Mouse (Mus musculus) liver, embryonic 12.5 days (tissue): ENCODE data around the gene Hoxd8. TPM values are rescaled to one million over a fixed set of nuclear protein-coding genes. Genes with fewer than 3 reads are reported as not detected.
A peak's percentile ranks its signal among the peaks of the same experiment; 100 is the strongest.

Experiments
- ATAC-seq: fragments of 200-750 bp; cut with Nextera tagmentation; 2 replicates; pipeline ENCODE4 v1.8.0; 2017; ENCODE audit warnings: moderate number of reproducible peaks, mild to moderate bottlenecking, moderate library complexity
- H3K27ac ChIP-seq: fragments of 300-500 bp; sonication (generic); 2 replicates; pipeline ENCODE4 v1.5.1; 2016; ENCODE audit warnings: mild to moderate bottlenecking
- H3K27me3 ChIP-seq: fragments of 300-500 bp; sonication (generic); replicated peaks from 2 replicates; pipeline ENCODE4 v1.6.1; 2016; ENCODE audit warnings: mild to moderate bottlenecking, moderate library complexity
- H3K36me3 ChIP-seq: fragments of 300-500 bp; sonication (generic); 2 replicates; pipeline ENCODE4 v1.6.1; 2016; ENCODE audit warnings: mild to moderate bottlenecking, moderate library complexity
- H3K4me1 ChIP-seq: fragments of 300-500 bp; sonication (generic); 2 replicates; pipeline ENCODE4 v1.6.1; 2016
- H3K4me2 ChIP-seq: fragments of 300-500 bp; sonication (generic); 2 replicates; pipeline ENCODE4 v1.6.1; 2016; ENCODE audit warnings: mild to moderate bottlenecking, moderate library complexity
- H3K4me3 ChIP-seq: fragments of 300-500 bp; sonication (generic); 2 replicates; pipeline ENCODE4 v1.5.1; 2016; ENCODE audit warnings: mild to moderate bottlenecking, moderate library complexity
- H3K9ac ChIP-seq: fragments of 300-500 bp; sonication (generic); 2 replicates; pipeline ENCODE4 v1.6.1; 2016; ENCODE audit warnings: mild to moderate bottlenecking, moderate library complexity
- H3K9me3 ChIP-seq: fragments of 300-500 bp; sonication (generic); replicated peaks from 2 replicates; pipeline ENCODE4 v1.6.1; 2016; ENCODE audit warnings: mild to moderate bottlenecking, moderate library complexity
- WGBS: fragments of 180-500 bp; shearing (Covaris S2); methylation state at CpG from one replicate; pipeline ENCODE4 v1.1.7; 2016; ENCODE audit not compliant: insufficient replicate concordance; 5-methylcytosine and 5-hydroxymethylcytosine counted together
- microRNA counts: library from miRNA; unstranded; fragments of <30 nt; microRNA quantifications from one replicate; lab custom pipeline; 2017
- microRNA-seq: library from miRNA; unstranded; fragments of <30 nt; microRNA quantifications from one replicate; pipeline ENCODE4, GENCODE M21; 2017
- polyA plus RNA-seq: library from polyadenylated mRNA; unstranded; fragments of >200 nt; fragmentation: Nextera tagmentation; extraction: Ambion mirVana; gene quantifications from 2 replicates; pipeline ENCODE4 v1.2.1, GENCODE M21; 2016

The Hoxd8 gene
- polyA plus RNA-seq, 1 experiment from 2014 or later = 0.11 TPM

DNA sequence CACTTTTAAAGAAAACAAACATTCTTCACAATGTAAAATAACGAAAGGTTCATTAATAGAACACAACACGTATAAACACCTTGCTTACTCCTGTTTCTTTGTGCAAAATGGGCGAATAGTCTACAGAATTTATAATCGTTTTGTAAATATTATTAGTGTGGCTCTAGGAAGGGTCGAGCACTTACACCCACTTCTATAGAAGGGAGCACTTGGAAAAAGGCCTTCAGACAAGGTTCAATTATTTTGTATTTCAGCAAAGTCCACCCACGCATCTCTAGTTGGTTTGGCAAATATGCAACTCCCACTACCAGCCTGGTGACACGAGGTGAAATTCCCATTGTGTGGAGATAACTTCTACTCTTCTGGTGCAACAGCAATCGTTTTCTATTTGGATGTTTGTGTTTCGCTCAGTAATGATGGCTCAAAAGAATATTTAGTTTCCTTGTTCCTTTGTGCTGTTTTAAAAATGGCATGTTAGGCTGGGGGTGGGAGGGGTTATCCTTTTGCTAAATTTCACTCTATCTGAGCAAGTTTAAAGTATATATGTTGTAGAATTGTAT lies 44.1 kb downstream of the Hoxd8 start:
- H3K4me3 ChIP-seq = no peak overlapping the region
- peaks cover 100% of the 10 kb centered on the region for H3K27me3 ChIP-seq
- no peak for ATAC-seq
- 0 out of 2 replicates have a peak, but pooled peaks cover 12% of the 10 kb centered on the region for H3K4me1 ChIP-seq
- H3K27ac ChIP-seq = no peak overlapping the region
- 15% methylated on average over 9 of the region's 9 CpGs for WGBS
- no peak overlapping the region for H3K4me2 ChIP-seq
- H3K9me3 ChIP-seq = no peaks in the 10 kb centered on the region
- no peak overlapping the region for H3K9ac ChIP-seq
- no peaks in the 10 kb centered on the region for H3K36me3 ChIP-seq

DNA sequence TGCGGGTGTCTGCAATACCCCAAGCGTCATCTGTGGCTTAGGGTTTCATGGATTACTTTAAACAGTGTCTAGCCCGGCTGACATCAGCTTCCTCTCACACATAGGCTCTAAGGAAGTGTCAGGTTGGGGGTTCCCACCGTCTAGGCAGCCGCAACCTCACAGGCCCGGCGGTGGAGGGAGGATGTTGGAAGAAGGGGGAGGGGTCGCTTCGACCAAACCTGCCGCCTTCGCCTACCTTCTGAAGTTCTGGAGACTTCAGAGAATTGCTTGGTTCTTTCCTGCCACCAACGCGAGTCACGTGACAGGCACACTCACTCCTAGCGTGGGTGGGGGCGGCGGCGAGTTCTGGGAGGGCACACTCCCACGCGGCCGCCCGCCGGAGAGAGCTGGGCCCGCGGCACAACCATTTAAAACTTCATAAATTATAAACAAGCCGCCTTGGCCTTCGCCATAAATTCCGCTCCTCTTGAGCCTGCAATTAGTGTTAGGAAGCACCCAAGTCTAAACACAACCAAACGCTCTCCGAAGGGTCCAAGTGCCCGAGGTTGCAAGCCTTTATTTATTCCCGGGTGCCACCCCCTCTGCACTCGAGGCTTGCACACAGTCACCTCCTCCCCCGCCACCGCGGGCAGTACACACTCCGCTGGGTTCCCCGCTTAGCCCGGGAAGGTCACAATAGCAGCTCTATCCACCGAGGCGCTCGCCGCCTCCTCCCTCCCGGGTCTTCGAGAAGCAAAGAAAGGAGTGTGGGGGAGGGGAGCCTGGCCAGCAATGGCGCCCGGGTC lies 45.1 kb downstream of the Hoxd8 start:
- Histone ChIP-seq H3K9ac (no peak overlapping the region), H3K27ac (no peak overlapping the region), H3K4me1 (0 out of 2 replicates have a peak, but pooled peaks cover 12% of the 10 kb centered on the region), H3K27me3 (peaks cover 100% of the 10 kb centered on the region), H3K36me3 (no peaks in the 10 kb centered on the region), H3K9me3 (no peaks in the 10 kb centered on the region), H3K4me3 (peak overlapping the region; percentile 12), H3K4me2 (peak overlapping the region; percentile 45)
- no peak for ATAC-seq
- 1% methylated on average over 47 of the region's 47 CpGs for WGBS

DNA sequence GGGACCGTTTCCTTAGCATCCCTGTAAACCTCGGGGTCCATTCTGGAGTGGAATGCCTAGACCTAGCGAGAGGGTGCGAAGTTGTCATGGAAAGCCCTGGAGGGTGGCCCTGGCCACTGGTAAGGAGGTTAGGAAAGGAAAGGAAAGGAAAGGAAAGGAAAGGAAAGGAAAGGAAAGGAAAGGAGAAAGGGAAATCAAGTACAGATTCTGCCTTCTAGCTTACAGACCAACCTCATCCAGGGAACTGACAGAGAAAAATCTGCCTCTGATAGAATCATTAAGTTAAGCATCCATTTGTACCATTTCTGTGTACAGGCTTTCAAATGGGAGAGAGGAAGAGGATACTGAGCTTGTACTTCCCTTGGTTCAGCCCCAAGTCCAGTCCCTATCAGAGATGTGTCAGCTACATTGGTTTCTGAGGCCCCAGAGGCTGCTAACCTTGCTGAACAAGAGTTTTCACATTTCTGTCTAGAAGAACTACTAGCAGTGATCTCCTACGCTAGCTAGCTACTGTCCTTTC lies 46.4 kb downstream of the Hoxd8 start:
- no peak for ATAC-seq
- no peak overlapping the region for H3K9ac ChIP-seq
- 32% methylated on average over 5 of the region's 5 CpGs for WGBS
- no peak overlapping the region for H3K4me2 ChIP-seq
- H3K4me1 ChIP-seq = 0 out of 2 replicates have a peak, but pooled peaks cover 12% of the 10 kb centered on the region
- H3K36me3 ChIP-seq = no peaks in the 10 kb centered on the region
- H3K27me3 ChIP-seq = peaks cover 97% of the 10 kb centered on the region
- no peak overlapping the region for H3K27ac ChIP-seq
- H3K9me3 ChIP-seq = no peaks in the 10 kb centered on the region
- H3K4me3 ChIP-seq = no peak overlapping the region

DNA sequence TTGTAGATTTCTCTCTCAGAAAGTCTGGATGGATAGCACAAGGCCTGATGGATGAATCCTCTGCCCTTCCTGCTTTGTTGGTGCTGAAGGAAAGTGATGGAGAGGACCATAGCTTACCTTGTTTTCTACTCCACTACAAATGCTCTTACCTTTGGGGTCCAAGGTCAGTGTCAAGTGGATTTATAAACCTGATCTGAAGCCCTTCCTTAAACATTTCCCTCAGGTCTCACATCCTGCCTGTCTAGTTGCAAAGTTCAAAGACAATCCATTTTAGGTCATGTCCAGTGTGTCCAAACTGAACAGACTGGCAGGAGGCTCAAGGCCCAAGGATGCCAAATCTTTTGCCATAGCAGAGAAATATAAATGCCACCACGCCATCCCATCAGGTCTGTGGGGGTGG lies 47.4 kb downstream of the Hoxd8 start:
- H3K36me3 ChIP-seq = no peaks in the 10 kb centered on the region
- 39% methylated on average over 1 of the region's 1 CpGs for WGBS
- no peak overlapping the region for H3K4me2 ChIP-seq
- no peak for ATAC-seq
- H3K27me3 ChIP-seq = peaks cover 97% of the 10 kb centered on the region
- no peak overlapping the region for H3K4me3 ChIP-seq
- no peak overlapping the region for H3K9ac ChIP-seq
- H3K27ac ChIP-seq = no peak overlapping the region
- no peaks in the 10 kb centered on the region for H3K9me3 ChIP-seq
- H3K4me1 ChIP-seq = 0 out of 2 replicates have a peak, but pooled peaks cover 8% of the 10 kb centered on the region

DNA sequence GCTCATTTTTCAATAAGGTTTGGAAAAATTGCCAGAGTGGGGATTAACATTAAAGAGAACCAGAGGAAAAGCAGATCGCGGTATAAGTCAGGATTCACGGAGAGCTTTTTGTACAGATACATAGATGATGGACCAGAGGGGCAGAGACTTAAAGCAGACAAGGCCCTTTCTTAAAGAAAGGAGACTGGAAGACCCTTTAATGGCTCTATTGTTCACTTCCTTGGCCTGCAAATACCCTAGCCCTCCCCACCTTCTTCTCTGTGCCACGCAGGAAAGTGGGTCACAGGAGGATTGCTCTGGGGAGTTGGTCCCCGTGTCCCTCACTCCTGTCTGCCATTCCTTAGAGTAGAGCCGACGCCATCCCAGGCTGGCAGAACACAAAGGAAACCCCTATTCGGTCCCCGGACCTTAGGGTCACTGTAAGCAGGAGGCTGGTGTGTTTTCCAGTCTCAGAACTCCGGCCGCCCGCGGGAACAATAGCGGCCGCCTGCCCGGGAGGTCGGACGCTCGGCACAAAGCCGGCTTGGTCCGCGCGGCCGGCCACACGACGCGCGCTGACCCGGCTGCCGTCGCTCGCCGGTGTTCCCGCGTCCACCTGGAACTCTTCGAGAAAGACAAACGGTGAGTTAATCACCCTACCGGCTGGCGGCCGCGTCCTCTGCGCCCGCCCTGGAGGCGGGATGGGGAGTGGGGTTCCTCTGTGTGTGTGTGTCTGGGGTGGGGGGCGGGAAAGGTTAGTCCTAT lies 48.2 kb downstream of the Hoxd8 start:
- Histone ChIP-seq H3K9ac (no peak overlapping the region), H3K27ac (no peak overlapping the region), H3K4me3 (peak overlapping the region; percentile 7; the same call in 1 of the 2 replicates), H3K4me2 (peak overlapping the region; percentile 40), H3K9me3 (no peaks in the 10 kb centered on the region), H3K4me1 (0 out of 2 replicates have a peak, but pooled peaks cover 7% of the 10 kb centered on the region), H3K36me3 (no peaks in the 10 kb centered on the region), H3K27me3 (peaks cover 96% of the 10 kb centered on the region)
- 4% methylated on average over 45 of the region's 45 CpGs for WGBS
- no peak for ATAC-seq

DNA sequence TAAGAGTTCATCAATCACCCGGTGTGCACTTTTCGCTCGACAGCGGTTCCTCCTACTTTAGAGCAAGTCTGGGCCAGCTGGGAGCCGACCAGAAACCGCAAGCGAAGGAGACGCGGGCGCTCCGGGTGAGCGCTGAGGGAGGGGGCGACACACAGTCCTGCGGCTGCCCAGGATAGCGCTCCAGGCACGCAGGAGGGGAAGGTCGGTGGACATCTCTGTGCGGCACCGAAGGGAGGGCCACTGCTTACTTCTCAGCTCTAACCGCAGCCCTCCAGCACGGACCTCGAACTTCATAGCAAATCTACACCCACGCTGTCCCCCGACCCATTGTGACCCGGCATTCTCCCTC lies 48.7 kb downstream of the Hoxd8 start:
- Histone ChIP-seq H3K4me3 (peak overlapping the region; percentile 7; the same call in 1 of the 2 replicates), H3K9ac (no peak overlapping the region), H3K27ac (no peak overlapping the region), H3K9me3 (no peaks in the 10 kb centered on the region), H3K27me3 (peaks cover 96% of the 10 kb centered on the region), H3K36me3 (no peaks in the 10 kb centered on the region), H3K4me2 (peak overlapping the region; percentile 40), H3K4me1 (0 out of 2 replicates have a peak, but pooled peaks cover 7% of the 10 kb centered on the region)
- ATAC-seq = no peak
- WGBS = under 1% methylated on average over 25 of the region's 25 CpGs

DNA sequence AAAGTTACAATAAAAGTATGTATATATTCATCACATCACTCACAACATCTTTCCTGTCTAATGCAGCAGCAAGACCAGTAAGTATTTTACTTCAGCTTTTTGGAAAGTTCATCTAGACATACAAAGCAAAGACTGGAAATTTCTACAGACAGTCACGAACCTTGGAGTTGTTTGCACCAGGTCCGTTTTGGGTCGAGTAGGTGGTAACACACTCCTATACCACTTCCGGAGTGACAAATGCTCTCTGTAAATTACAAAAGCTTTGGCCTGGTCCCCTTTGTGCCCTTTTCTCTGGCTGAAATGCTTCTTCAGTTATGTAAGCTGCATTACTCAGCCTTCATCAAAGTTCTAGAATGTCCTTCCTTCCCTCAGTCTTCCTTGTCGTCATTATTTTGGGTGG lies 49.3 kb downstream of the Hoxd8 start:
- Histone ChIP-seq H3K9me3 (no peaks in the 10 kb centered on the region), H3K4me2 (no peak overlapping the region), H3K27me3 (peaks cover 96% of the 10 kb centered on the region), H3K4me1 (0 out of 2 replicates have a peak, but pooled peaks cover 7% of the 10 kb centered on the region), H3K36me3 (no peaks in the 10 kb centered on the region), H3K4me3 (no peak overlapping the region), H3K27ac (no peak overlapping the region), H3K9ac (no peak overlapping the region)
- 15% methylated on average over 5 of the region's 5 CpGs for WGBS
- ATAC-seq = no peak

MicroRNAs within 50 kb of the gene (microRNA counts, 519-probe panel; counts per million panel counts)
- 582 counts per million, percentile 70 among the panel's probes with 10 or more counts for microRNA mmu-miR-10b (lab: Ali Mortazavi, UCI)

Small RNAs within 50 kb of the gene (microRNA-seq; reads per million reads assigned to microRNA genes)
- gene Gm44463 = not detected
- 2,348 reads per million, percentile 81 among the genes with 10 or more reads in this experiment for gene Mir10b

Other genes with a start within 250 kb of the Hoxd8 start
- gene Lnpk, start 125.2 kb upstream of the Hoxd8 start, polyA plus RNA-seq = 24.9 and 26.6 TPM in 2 replicates
- gene Evx2, start 45.1 kb upstream of the Hoxd8 start, polyA plus RNA-seq = not detected in 2 replicates
- 0.10 TPM in 1 of 2 replicates, not detected in the other for gene Hoxd13, start 36.3 kb upstream of the Hoxd8 start, polyA plus RNA-seq
- not detected in 2 replicates for gene Hoxd12, start 29.6 kb upstream of the Hoxd8 start, polyA plus RNA-seq
- gene Hoxd11, start 25.1 kb upstream of the Hoxd8 start, polyA plus RNA-seq = not detected in 2 replicates
- not detected in 2 replicates for gene Hoxd10, start 12.7 kb upstream of the Hoxd8 start, polyA plus RNA-seq
- gene Hoxd9, start 6.9 kb upstream of the Hoxd8 start, polyA plus RNA-seq = 0.06 TPM in 1 of 2 replicates, not detected in the other
- 0.18 and 0.30 TPM in 2 replicates for gene Hoxd3, start 7.3 kb downstream of the Hoxd8 start, polyA plus RNA-seq
- not detected in 2 replicates for gene Hoxd4, start 7.3 kb downstream of the Hoxd8 start, polyA plus RNA-seq
- not detected in 2 replicates for gene Gm28230, start 22.1 kb downstream of the Hoxd8 start, polyA plus RNA-seq
- gene Hoxd1, start 58.4 kb downstream of the Hoxd8 start, polyA plus RNA-seq = 0.07 TPM in 1 of 2 replicates, not detected in the other
- 79.6 and 81.5 TPM in 2 replicates for gene Mtx2, start 121.2 kb downstream of the Hoxd8 start, polyA plus RNA-seq